Mouse (Mus musculus): ENCODE measurements around the gene Chl1.

DNA sequence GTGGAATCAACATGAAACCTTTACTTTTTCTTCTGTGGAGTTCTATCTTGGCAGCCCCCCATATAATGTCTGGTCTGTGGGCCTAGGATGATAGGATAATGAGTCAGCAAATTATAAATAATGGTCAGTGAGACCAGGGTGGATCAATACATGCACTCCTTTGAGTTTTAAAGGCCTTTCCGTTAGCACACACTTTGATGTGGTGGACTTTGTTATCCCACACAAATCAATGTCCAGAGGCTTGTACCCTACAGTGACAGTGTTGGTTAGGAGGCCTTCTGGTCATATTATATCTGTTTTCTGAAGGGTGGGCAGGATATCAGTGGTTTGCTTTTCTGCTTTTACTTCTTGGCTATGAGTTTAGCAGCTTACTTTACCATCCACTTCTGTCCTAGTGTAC is 62.3 kb downstream of the Chl1 start:
- no peak for TF ChIP-seq CTCF (IDR thresholded peaks at IDR 0.05; ENCODE audit: insufficient read depth, low read length)
- no peak for TF ChIP-seq POLR2A (IDR thresholded peaks at IDR 0.05; ENCODE audit: borderline replicate concordance, extremely low read depth, low read depth, low read length)
